Mouse (Mus musculus) adrenal gland, postnatal 4 days (tissue): ENCODE measurements around the gene Slc20a1. TPM values are rescaled to one million over a fixed set of nuclear protein-coding genes. Genes with fewer than 3 reads are reported as not detected.
A peak's percentile ranks its signal among the peaks of the same experiment; 100 is the strongest.

ENCODE experiments used
- DNase-seq, 2 experiments: peaks; one replicate each; pipeline ENCODE4 v3.0.0; 2021 to 2022; ENCODE audit warnings: low spot score in 2 of 2, mixed read lengths in 2 of 2
- total RNA-seq, 2 experiments: library from RNA; stranded (reverse); gene quantifications; 2 replicates each; pipeline ENCODE4 v1.2.3; 2021

Slc20a1 gene
- total RNA-seq, 2 experiments from 2014 or later = 29.2 to 35.3 TPM

GRCm38 (mm10) chr2:129247707-129248121 lies 49.1 kb downstream of the Slc20a1 start:
- no peak for DNase-seq

GRCm38 (mm10) chr2:129249321-129249720 lies 50.8 kb downstream of the Slc20a1 start:
- no peak for DNase-seq

GRCm38 (mm10) chr2:129252836-129253630 lies 54.5 kb downstream of the Slc20a1 start:
- DNase-seq = no peak

- DNase-seq = no peak
Observed at GRCm38 (mm10) chr2:129253631-129253970, 55.0 kb downstream of the Slc20a1 start.

GRCm38 (mm10) chr2:129254076-129254475 lies 55.5 kb downstream of the Slc20a1 start:
- no peak for DNase-seq

- no peak for DNase-seq
Observed at GRCm38 (mm10) chr2:129256006-129256405, 57.4 kb downstream of the Slc20a1 start.

GRCm38 (mm10) chr2:129258056-129258455 lies 59.5 kb downstream of the Slc20a1 start:
- no peak for DNase-seq

- peak in 1 of 2 experiments; percentile 44 for DNase-seq
Observed at GRCm38 (mm10) chr2:129258475-129259211, 60.1 kb downstream of the Slc20a1 start.

GRCm38 (mm10) chr2:129260646-129261045 lies 62.1 kb downstream of the Slc20a1 start:
- DNase-seq = no peak

Other genes starting within 250 kb of the Slc20a1 start
- gene Zc3h6, start 231.4 kb upstream of the Slc20a1 start, total RNA-seq = 10 to 100 TPM; 13.3 to 17.0 TPM
- gene Gm10762, start 231.0 kb upstream of the Slc20a1 start, total RNA-seq = 10 to 100 TPM; 10.9 to 11.6 TPM
- under 1 TPM; 0.14 to 0.25 TPM for gene Vinac1, start 150.6 kb upstream of the Slc20a1 start, total RNA-seq
- gene Ttl, start 132.8 kb upstream of the Slc20a1 start, total RNA-seq = 10 to 100 TPM; 15.5 to 18.1 TPM
- 10 to 100 TPM; 24.3 to 29.1 TPM for gene Polr1b, start 97.8 kb upstream of the Slc20a1 start, total RNA-seq
- 10 to 100 TPM; 26.8 to 28.5 TPM for gene Chchd5, start 69.1 kb upstream of the Slc20a1 start, total RNA-seq
- gene Ckap2l, start 98.4 kb downstream of the Slc20a1 start, total RNA-seq = 10 to 100 TPM; 16.8 to 18.1 TPM
- gene Il1a, start 111.2 kb downstream of the Slc20a1 start, total RNA-seq = under 1 TPM; 0.34 to 0.40 TPM
- gene Il1b, start 172.4 kb downstream of the Slc20a1 start, total RNA-seq = under 1 TPM; 0.23 to 0.67 TPM